Mouse (Mus musculus) heart, embryonic 15.5 days (tissue): Measurements from ENCODE around the gene Olfm4. TPM values are rescaled to one million over a fixed set of nuclear protein-coding genes. Genes with fewer than 3 reads are reported as not detected.

Experiments used
- ATAC-seq: fragments of 200-750 bp; cut with Nextera tagmentation; replicated peaks from 2 replicates; pipeline ENCODE4 v1.8.0; 2017; ENCODE audit warnings: low read depth, moderate TSS enrichment; ENCODE audit not compliant: insufficient number of reproducible peaks, insufficient read depth, low FRiP score
- H3K27ac ChIP-seq: fragments of 300-500 bp; sonication (generic); 2 replicates; pipeline ENCODE4 v1.5.1; 2015; ENCODE audit warnings: mild to moderate bottlenecking, inconsistent platforms
- H3K27me3 ChIP-seq: fragments of 300-500 bp; sonication (generic); 2 replicates; pipeline ENCODE4 v1.6.1; 2015; ENCODE audit warnings: inconsistent platforms
- H3K36me3 ChIP-seq: fragments of 300-500 bp; sonication (generic); 2 replicates; pipeline ENCODE4 v1.6.1; 2015; ENCODE audit warnings: mild to moderate bottlenecking, inconsistent platforms
- H3K4me1 ChIP-seq: fragments of 300-500 bp; sonication (generic); replicated peaks from 2 replicates; pipeline ENCODE4 v1.6.1; 2015; ENCODE audit warnings: inconsistent platforms
- H3K4me2 ChIP-seq: fragments of 300-500 bp; sonication (generic); 2 replicates; pipeline ENCODE4 v1.6.1; 2015; ENCODE audit warnings: inconsistent platforms, mild to moderate bottlenecking, moderate library complexity
- H3K4me3 ChIP-seq: fragments of 300-500 bp; sonication (generic); 2 replicates; pipeline ENCODE4 v1.5.1; 2015; ENCODE audit warnings: mild to moderate bottlenecking, inconsistent platforms
- H3K9ac ChIP-seq: fragments of 300-500 bp; sonication (generic); 2 replicates; pipeline ENCODE4 v1.6.1; 2015; ENCODE audit warnings: mild to moderate bottlenecking, inconsistent platforms
- H3K9me3 ChIP-seq: fragments of 300-500 bp; sonication (generic); replicated peaks from 2 replicates; pipeline ENCODE4 v1.6.1; 2016; ENCODE audit warnings: inconsistent platforms
- WGBS: fragments of 180-500 bp; shearing (Covaris S2); methylation state at CpG from one replicate; pipeline ENCODE4 v1.1.7; 2015; ENCODE audit warnings: mixed read lengths; 5-methylcytosine and 5-hydroxymethylcytosine counted together
- polyA plus RNA-seq: library from polyadenylated mRNA; unstranded; fragments of >200 nt; fragmentation: Nextera tagmentation; extraction: Ambion mirVana; gene quantifications from 2 replicates; pipeline ENCODE4 v1.2.1, GENCODE M21; 2015

The Olfm4 gene
- polyA plus RNA-seq = 0.58 and 1.4 TPM in 2 replicates

DNA sequence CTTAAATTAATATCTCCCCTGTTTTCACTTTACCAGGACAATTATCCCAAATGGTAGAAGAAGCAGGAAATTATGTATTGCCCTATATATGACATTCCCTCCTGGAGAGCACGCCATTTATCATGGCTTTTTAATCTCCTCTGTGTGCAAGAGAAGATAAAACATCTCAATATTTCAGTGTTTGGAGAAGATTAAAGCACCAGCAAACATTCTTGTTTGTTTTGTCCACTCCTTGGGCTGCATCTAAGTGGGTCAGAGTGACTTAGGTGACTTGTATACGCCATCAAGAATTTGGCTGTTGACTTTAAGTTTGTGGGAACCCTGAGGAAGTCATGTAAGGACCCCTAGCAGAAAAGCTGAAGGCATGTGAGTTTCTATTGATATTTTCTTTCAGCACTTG lies at the start of gene Olfm4:
TSS of gene Olfm4 (plus strand) at position 301 of the 400 bp plus-strand sequence.
- WGBS = 52% methylated on average over 2 of the region's 2 CpGs
- Histone ChIP-seq H3K4me1 (no peaks in the 10 kb centered on the region), H3K9me3 (no peaks in the 10 kb centered on the region), H3K4me3 (no peak within 1 kb of the TSS), H3K4me2 (no peak within 1 kb of the TSS), H3K27me3 (no peaks in the 10 kb centered on the region), H3K9ac (no peak within 1 kb of the TSS), H3K36me3 (no peaks in the 10 kb centered on the region), H3K27ac (no peak within 1 kb of the TSS)
- ATAC-seq = no peak

DNA sequence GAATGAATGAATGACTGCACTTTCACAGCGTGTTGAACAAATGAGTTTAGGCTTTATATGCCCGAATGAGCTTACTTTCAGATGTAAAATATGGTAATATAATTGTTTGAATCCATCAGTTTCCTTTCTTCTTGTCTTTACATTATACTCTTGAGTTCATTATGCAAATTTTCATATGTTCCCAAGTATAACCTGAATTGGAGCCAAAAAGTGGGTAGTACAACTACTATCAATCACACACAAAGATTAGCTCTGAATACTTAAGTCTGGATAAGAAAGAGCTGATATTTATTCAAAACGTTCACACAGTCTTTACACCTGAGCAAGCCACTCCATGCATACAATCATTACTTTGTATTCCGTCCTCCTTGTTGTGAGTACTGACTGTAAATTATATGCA lies 49.5 kb upstream of the Olfm4 start:
- 58% methylated on average over 4 of the region's 4 CpGs for WGBS
- ATAC-seq = no peak
- H3K27ac ChIP-seq = no peak overlapping the region
- no peaks in the 10 kb centered on the region for H3K9me3 ChIP-seq
- H3K4me2 ChIP-seq = no peak overlapping the region
- no peaks in the 10 kb centered on the region for H3K4me1 ChIP-seq
- no peaks in the 10 kb centered on the region for H3K27me3 ChIP-seq
- H3K36me3 ChIP-seq = no peaks in the 10 kb centered on the region
- H3K9ac ChIP-seq = no peak overlapping the region
- no peak overlapping the region for H3K4me3 ChIP-seq

DNA sequence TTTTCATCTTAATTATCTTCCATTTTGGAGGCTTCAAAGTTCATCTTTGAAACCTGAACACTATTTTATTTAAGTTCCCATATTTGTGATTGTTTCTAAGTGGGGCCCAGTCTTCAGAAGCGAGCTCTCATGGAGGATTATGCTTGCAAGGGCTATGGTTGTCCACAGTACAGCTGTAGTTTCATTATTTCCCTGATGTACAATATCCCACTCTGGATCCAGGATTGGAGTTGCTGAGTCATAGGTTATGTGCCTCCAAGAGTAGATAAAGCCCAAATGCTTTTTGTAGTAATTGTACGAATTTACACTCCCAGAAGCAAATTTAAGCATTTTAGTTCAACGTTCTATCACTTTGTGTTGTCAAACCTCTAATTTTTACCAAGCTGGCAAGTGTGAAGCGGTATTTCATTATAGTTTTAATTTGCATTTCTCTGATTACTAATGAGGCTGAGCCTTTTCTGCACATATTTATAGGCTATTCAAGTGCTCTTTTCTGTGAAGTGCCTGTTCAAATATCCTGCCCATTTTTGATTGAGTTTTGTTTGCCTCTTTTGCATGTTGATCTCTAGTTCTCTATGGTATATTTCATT lies 46.9 kb upstream of the Olfm4 start:
- Histone ChIP-seq H3K36me3 (no peaks in the 10 kb centered on the region), H3K27ac (no peak overlapping the region), H3K4me3 (no peak overlapping the region), H3K9ac (no peak overlapping the region), H3K27me3 (no peaks in the 10 kb centered on the region), H3K4me1 (no peaks in the 10 kb centered on the region), H3K4me2 (no peak overlapping the region), H3K9me3 (no peaks in the 10 kb centered on the region)
- ATAC-seq = no peak
- WGBS = 80% methylated on average over 4 of the region's 4 CpGs

- Histone ChIP-seq H3K9me3 (no peaks in the 10 kb centered on the region), H3K27ac (no peak overlapping the region), H3K4me1 (no peaks in the 10 kb centered on the region), H3K9ac (no peak overlapping the region), H3K4me3 (no peak overlapping the region), H3K27me3 (no peaks in the 10 kb centered on the region), H3K36me3 (no peaks in the 10 kb centered on the region), H3K4me2 (no peak overlapping the region)
- 56% methylated on average over 2 of the region's 2 CpGs for WGBS
- ATAC-seq = no peak
Measured at GRCm38 (mm10) chr14:79945876-79946275, 38.0 kb upstream of the Olfm4 start.

GRCm38 (mm10) chr14:79955678-79956077 lies 28.2 kb upstream of the Olfm4 start:
- no peak for ATAC-seq
- no peaks in the 10 kb centered on the region for H3K27me3 ChIP-seq
- H3K4me2 ChIP-seq = no peak overlapping the region
- WGBS = 72% methylated on average over 3 of the region's 3 CpGs
- H3K36me3 ChIP-seq = no peaks in the 10 kb centered on the region
- no peak overlapping the region for H3K27ac ChIP-seq
- no peaks in the 10 kb centered on the region for H3K4me1 ChIP-seq
- no peaks in the 10 kb centered on the region for H3K9me3 ChIP-seq
- H3K4me3 ChIP-seq = no peak overlapping the region
- H3K9ac ChIP-seq = no peak overlapping the region

DNA sequence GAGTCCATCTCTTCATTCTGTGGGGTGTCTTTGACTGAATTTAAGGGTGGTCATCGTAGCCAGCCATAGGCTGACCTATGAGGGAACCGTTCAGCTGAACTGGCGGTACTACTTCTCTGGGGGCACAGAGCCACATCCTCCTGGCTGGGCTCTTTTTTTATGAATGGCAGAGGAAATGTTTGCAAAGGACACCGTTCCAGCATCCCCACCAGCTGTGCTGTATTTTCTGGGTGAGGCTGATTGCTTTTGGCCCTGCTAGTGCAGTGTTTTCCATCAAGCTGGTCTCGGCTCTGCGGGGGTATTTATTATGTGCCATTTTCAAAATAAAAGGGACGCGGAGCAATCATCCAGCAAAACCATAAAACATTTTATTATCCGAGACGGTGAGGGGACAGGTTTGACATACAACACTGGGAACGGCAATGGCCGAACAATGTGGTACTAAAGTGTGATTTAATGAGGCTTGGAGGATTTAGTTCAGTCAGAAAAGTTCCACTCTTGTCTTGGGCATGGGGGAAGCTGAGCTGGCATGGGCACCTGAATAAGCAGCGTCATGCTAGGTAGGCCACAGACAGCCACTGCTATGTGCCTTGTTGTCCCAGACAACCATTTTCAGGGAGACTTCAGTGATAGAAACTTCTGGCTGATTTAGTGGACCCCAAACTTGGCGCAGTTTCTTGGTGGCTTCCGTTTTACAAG lies 25.9 kb upstream of the Olfm4 start:
- WGBS = 89% methylated on average over 15 of the region's 15 CpGs
- H3K9me3 ChIP-seq = no peaks in the 10 kb centered on the region
- no peaks in the 10 kb centered on the region for H3K4me1 ChIP-seq
- H3K27me3 ChIP-seq = no peaks in the 10 kb centered on the region
- H3K9ac ChIP-seq = no peak overlapping the region
- ATAC-seq = no peak
- H3K36me3 ChIP-seq = no peaks in the 10 kb centered on the region
- H3K27ac ChIP-seq = no peak overlapping the region
- H3K4me2 ChIP-seq = no peak overlapping the region
- no peak overlapping the region for H3K4me3 ChIP-seq

- no peak overlapping the region for H3K27ac ChIP-seq
- no peaks in the 10 kb centered on the region for H3K4me1 ChIP-seq
- no peaks in the 10 kb centered on the region for H3K9me3 ChIP-seq
- 65% methylated on average over 4 of the region's 4 CpGs for WGBS
- ATAC-seq = no peak
- H3K4me2 ChIP-seq = no peak overlapping the region
- no peak overlapping the region for H3K4me3 ChIP-seq
- H3K36me3 ChIP-seq = no peaks in the 10 kb centered on the region
- no peak overlapping the region for H3K9ac ChIP-seq
- no peaks in the 10 kb centered on the region for H3K27me3 ChIP-seq
Measured at GRCm38 (mm10) chr14:79961187-79961586, 22.7 kb upstream of the Olfm4 start.

DNA sequence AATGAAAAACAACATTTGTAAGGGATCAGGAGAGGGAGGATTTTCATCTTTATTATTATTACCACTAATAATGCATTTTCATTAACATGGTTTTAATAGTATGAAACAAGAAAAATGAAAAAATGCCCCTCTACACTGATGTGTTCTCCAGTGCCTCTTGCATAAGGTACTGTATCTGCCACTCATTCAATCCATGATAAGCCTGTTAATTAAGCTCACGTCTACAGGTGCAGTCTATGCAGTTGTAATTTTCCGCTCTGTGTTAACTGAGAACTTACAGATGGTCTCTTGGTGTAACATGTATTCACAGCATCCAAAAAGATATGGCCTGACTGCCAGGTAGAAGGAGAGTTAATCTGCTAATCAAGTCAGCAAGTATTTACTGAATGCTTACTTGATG lies 22.3 kb upstream of the Olfm4 start:
- H3K9me3 ChIP-seq = no peaks in the 10 kb centered on the region
- no peaks in the 10 kb centered on the region for H3K4me1 ChIP-seq
- ATAC-seq = no peak
- no peak overlapping the region for H3K9ac ChIP-seq
- H3K27ac ChIP-seq = no peak overlapping the region
- no peaks in the 10 kb centered on the region for H3K36me3 ChIP-seq
- H3K27me3 ChIP-seq = no peaks in the 10 kb centered on the region
- H3K4me3 ChIP-seq = no peak overlapping the region
- H3K4me2 ChIP-seq = no peak overlapping the region
- 82% methylated on average over 2 of the region's 2 CpGs for WGBS

- Histone ChIP-seq H3K36me3 (no peaks in the 10 kb centered on the region), H3K27me3 (no peaks in the 10 kb centered on the region), H3K4me2 (no peak overlapping the region), H3K9me3 (no peaks in the 10 kb centered on the region), H3K9ac (no peak overlapping the region), H3K27ac (no peak overlapping the region), H3K4me1 (no peaks in the 10 kb centered on the region), H3K4me3 (no peak overlapping the region)
- ATAC-seq = no peak
- 57% methylated on average over 3 of the region's 3 CpGs for WGBS
Measured at GRCm38 (mm10) chr14:79970165-79970564, 13.7 kb upstream of the Olfm4 start.

- ATAC-seq = no peak
- H3K9me3 ChIP-seq = no peaks in the 10 kb centered on the region
- H3K36me3 ChIP-seq = no peaks in the 10 kb centered on the region
- WGBS = 71% methylated on average over 14 of the region's 14 CpGs
- no peak overlapping the region for H3K9ac ChIP-seq
- no peak overlapping the region for H3K27ac ChIP-seq
- no peaks in the 10 kb centered on the region for H3K27me3 ChIP-seq
- H3K4me1 ChIP-seq = no peaks in the 10 kb centered on the region
- H3K4me3 ChIP-seq = no peak overlapping the region
- no peak overlapping the region for H3K4me2 ChIP-seq
Measured at GRCm38 (mm10) chr14:79970928-79971738, 12.7 kb upstream of the Olfm4 start.

DNA sequence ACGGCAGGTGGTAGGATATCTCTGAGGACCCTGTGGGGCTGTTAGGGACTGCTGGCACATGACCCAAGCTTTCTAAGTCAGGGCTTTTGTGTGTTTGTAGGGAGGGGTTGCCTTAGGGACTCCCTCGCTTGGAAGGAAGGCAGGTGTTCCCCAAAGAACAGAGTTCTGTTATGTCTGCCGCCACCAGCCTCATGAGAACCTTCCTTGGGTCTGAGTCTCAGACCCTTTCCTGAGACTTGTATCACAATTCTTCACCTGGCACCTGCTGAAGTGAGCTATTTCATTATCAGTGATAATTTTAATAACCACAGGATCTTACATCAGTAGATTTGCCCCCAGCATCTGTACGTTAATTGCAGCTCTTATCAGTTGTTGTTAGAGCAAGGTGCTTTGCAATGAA lies 2.4 kb upstream of the Olfm4 start:
- H3K36me3 ChIP-seq = no peaks in the 10 kb centered on the region
- H3K4me1 ChIP-seq = no peaks in the 10 kb centered on the region
- H3K27ac ChIP-seq = no peak overlapping the region
- H3K4me3 ChIP-seq = no peak overlapping the region
- no peaks in the 10 kb centered on the region for H3K9me3 ChIP-seq
- WGBS = 63% methylated on average over 4 of the region's 4 CpGs
- H3K9ac ChIP-seq = no peak overlapping the region
- H3K4me2 ChIP-seq = no peak overlapping the region
- H3K27me3 ChIP-seq = no peaks in the 10 kb centered on the region
- no peak for ATAC-seq
